Mouse (Mus musculus): ENCODE results near the gene Cyth3. TPM values are rescaled to one million over a fixed set of nuclear protein-coding genes. Genes with fewer than 3 reads are reported as not detected.

Cyth3 gene
- polyA plus RNA-seq, 1 experiment: 12.3 TPM

GRCm38 (mm10) chr5:143639329-143639728 lies 17.1 kb downstream of the Cyth3 start:
- WGBS: 90% methylated on average over 4 of the region's 4 CpGs
- Histone ChIP-seq H3K27me3 (ENCODE audit: control insufficient read depth, insufficient read depth, low read length) (no peaks in the 10 kb centered on the region), H3K4me3 (ENCODE audit: extremely low read depth, insufficient read depth, insufficient read length) (no peak overlapping the region), H3K4me1 (ENCODE audit: control insufficient read depth, insufficient read depth, insufficient read length) (no peaks in the 10 kb centered on the region; the same call in 1 of the 2 replicates), H3K27ac (ENCODE audit: insufficient read depth, low read length) (no peak overlapping the region), H3K36me3 (ENCODE audit: control insufficient read depth, insufficient read depth, low read length) (no peaks in the 10 kb centered on the region)
- TF ChIP-seq POLR2A (IDR thresholded peaks at IDR 0.05; ENCODE audit: low read depth, low read length) (no peak), CTCF (IDR thresholded peaks at IDR 0.05; ENCODE audit: extremely low read depth, insufficient read depth, insufficient read length, insufficient replicate concordance) (no peak)
- DNase-seq (ENCODE audit: low read depth in 1 of 2, low spot score in 2 of 2): no peak

DNA sequence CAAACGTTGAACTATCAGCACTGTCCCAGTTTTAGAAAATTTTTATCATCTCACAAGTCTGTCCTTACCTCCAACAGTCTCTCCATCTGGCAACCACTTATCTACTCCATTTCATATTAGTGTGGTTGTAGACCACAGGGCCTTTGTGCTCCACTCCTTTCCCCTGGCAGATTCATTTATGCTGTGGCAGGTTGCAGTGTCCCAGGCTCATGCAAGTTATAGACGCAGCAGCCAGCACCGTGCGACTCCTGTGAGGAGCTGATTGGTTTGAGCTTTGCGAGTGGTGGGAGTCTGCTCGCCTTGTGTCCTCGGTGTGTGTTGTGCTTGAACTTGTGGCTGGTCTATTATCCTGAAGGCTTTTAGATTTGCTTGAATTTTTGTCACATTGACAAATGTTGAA lies 17.6 kb downstream of the Cyth3 start:
- H3K4me3 ChIP-seq (ENCODE audit: extremely low read depth, insufficient read depth, insufficient read length): no peak overlapping the region
- TF ChIP-seq POLR2A (IDR thresholded peaks at IDR 0.05; ENCODE audit: low read depth, low read length): no peak
- no peak for TF ChIP-seq CTCF (IDR thresholded peaks at IDR 0.05; ENCODE audit: extremely low read depth, insufficient read depth, insufficient read length, insufficient replicate concordance)
- no peak for DNase-seq (ENCODE audit: low read depth in 1 of 2, low spot score in 2 of 2)
- no peaks in the 10 kb centered on the region for H3K36me3 ChIP-seq (ENCODE audit: control insufficient read depth, insufficient read depth, low read length)
- H3K27ac ChIP-seq (ENCODE audit: insufficient read depth, low read length): no peak overlapping the region
- no peaks in the 10 kb centered on the region for H3K27me3 ChIP-seq (ENCODE audit: control insufficient read depth, insufficient read depth, low read length)
- no peaks in the 10 kb centered on the region; the same call in 1 of the 2 replicates for H3K4me1 ChIP-seq (ENCODE audit: control insufficient read depth, insufficient read depth, insufficient read length)
- WGBS: 76% methylated on average over 7 of the region's 7 CpGs

GRCm38 (mm10) chr5:143641503-143641902 lies 19.3 kb downstream of the Cyth3 start:
- TF ChIP-seq POLR2A (IDR thresholded peaks at IDR 0.05; ENCODE audit: low read depth, low read length) (no peak), CTCF (IDR thresholded peaks at IDR 0.05; ENCODE audit: extremely low read depth, insufficient read depth, insufficient read length, insufficient replicate concordance) (no peak)

GRCm38 (mm10) chr5:143642262-143642831 lies 20.1 kb downstream of the Cyth3 start:
- no peak for DNase-seq (ENCODE audit: low read depth in 1 of 2, low spot score in 2 of 2)
- H3K27me3 ChIP-seq (ENCODE audit: control insufficient read depth, insufficient read depth, low read length): no peaks in the 10 kb centered on the region
- H3K27ac ChIP-seq (ENCODE audit: insufficient read depth, low read length): no peak overlapping the region
- WGBS: 83% methylated on average over 4 of the region's 4 CpGs
- H3K4me3 ChIP-seq (ENCODE audit: extremely low read depth, insufficient read depth, insufficient read length): no peak overlapping the region
- no peaks in the 10 kb centered on the region; the same call in 1 of the 2 replicates for H3K4me1 ChIP-seq (ENCODE audit: control insufficient read depth, insufficient read depth, insufficient read length)
- H3K36me3 ChIP-seq (ENCODE audit: control insufficient read depth, insufficient read depth, low read length): no peaks in the 10 kb centered on the region
- TF ChIP-seq POLR2A (IDR thresholded peaks at IDR 0.05; ENCODE audit: low read depth, low read length): no peak
- no peak for TF ChIP-seq CTCF (IDR thresholded peaks at IDR 0.05; ENCODE audit: extremely low read depth, insufficient read depth, insufficient read length, insufficient replicate concordance)

More at GRCm38 (mm10) chr5:143641503-143641902, 19.3 kb downstream of the Cyth3 start:
- no peak overlapping the region for H3K4me3 ChIP-seq (ENCODE audit: extremely low read depth, insufficient read depth, insufficient read length)
- 90% methylated on average over 3 of the region's 3 CpGs for WGBS
- H3K27ac ChIP-seq (ENCODE audit: insufficient read depth, low read length): no peak overlapping the region
- no peak for DNase-seq (ENCODE audit: low read depth in 1 of 2, low spot score in 2 of 2)
- H3K27me3 ChIP-seq (ENCODE audit: control insufficient read depth, insufficient read depth, low read length): no peaks in the 10 kb centered on the region
- no peaks in the 10 kb centered on the region for H3K36me3 ChIP-seq (ENCODE audit: control insufficient read depth, insufficient read depth, low read length)
- no peaks in the 10 kb centered on the region; the same call in 1 of the 2 replicates for H3K4me1 ChIP-seq (ENCODE audit: control insufficient read depth, insufficient read depth, insufficient read length)

DNA sequence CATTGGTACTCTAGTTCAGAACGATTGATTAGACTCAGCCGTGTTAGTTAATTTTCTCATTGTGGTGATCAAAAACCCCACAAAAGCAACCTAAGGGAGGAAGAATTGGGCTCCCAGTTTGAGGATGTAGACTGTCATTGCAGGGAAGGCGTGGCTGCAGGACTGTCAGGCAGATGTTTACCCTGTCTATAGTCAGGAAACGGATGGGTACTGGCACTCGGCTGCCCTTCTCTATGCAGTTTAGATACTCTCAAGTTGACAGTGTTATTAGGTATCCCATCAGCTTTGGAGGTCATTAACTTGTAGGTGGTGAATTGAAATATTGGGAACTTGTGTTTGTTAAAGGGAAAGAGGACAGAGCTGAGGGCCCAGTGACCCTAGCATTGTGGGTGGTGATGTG lies 23.7 kb downstream of the Cyth3 start:
- H3K4me3 ChIP-seq (ENCODE audit: extremely low read depth, insufficient read depth, insufficient read length): no peak overlapping the region
- no peaks in the 10 kb centered on the region for H3K27me3 ChIP-seq (ENCODE audit: control insufficient read depth, insufficient read depth, low read length)
- H3K4me1 ChIP-seq (ENCODE audit: control insufficient read depth, insufficient read depth, insufficient read length): no peaks in the 10 kb centered on the region; the same call in 1 of the 2 replicates
- DNase-seq (ENCODE audit: low read depth in 1 of 2, low spot score in 2 of 2): no peak
- TF ChIP-seq POLR2A (IDR thresholded peaks at IDR 0.05; ENCODE audit: low read depth, low read length) (no peak), CTCF (IDR thresholded peaks at IDR 0.05; ENCODE audit: extremely low read depth, insufficient read depth, insufficient read length, insufficient replicate concordance) (no peak)
- H3K36me3 ChIP-seq (ENCODE audit: control insufficient read depth, insufficient read depth, low read length): no peaks in the 10 kb centered on the region
- WGBS: 55% methylated on average over 5 of the region's 5 CpGs
- H3K27ac ChIP-seq (ENCODE audit: insufficient read depth, low read length): no peak overlapping the region

GRCm38 (mm10) chr5:143647412-143647811 lies 25.2 kb downstream of the Cyth3 start:
- Histone ChIP-seq H3K4me1 (ENCODE audit: control insufficient read depth, insufficient read depth, insufficient read length) (no peaks in the 10 kb centered on the region; the same call in 1 of the 2 replicates), H3K27ac (ENCODE audit: insufficient read depth, low read length) (no peak overlapping the region)

DNA sequence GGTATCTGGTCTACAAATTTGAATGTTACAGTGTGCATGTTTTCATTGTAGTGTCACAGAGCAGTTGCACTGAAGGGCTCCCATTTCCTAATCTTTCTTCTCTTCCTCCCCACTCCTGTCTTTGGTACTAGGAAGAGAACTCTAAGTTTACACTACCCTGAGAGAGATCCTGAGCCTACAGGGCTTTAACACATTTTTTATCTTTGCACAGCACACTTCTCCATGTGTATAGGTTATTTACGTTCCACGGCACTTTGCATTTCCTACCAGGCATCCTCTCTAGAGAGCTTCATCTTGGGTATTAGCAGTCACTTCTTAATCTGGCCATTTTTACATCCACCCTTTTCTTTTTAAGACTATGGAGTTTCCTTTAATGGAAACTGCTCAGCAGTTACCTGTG lies 25.8 kb downstream of the Cyth3 start:
- Histone ChIP-seq H3K27ac (ENCODE audit: insufficient read depth, low read length) (no peak overlapping the region), H3K27me3 (ENCODE audit: control insufficient read depth, insufficient read depth, low read length) (no peaks in the 10 kb centered on the region), H3K4me1 (ENCODE audit: control insufficient read depth, insufficient read depth, insufficient read length) (no peaks in the 10 kb centered on the region; the same call in 1 of the 2 replicates), H3K36me3 (ENCODE audit: control insufficient read depth, insufficient read depth, low read length) (no peaks in the 10 kb centered on the region), H3K4me3 (ENCODE audit: extremely low read depth, insufficient read depth, insufficient read length) (no peak overlapping the region)
- DNase-seq (ENCODE audit: low read depth in 1 of 2, low spot score in 2 of 2): no peak
- WGBS: 80% methylated on average over 2 of the region's 2 CpGs
- no peak for TF ChIP-seq CTCF (IDR thresholded peaks at IDR 0.05; ENCODE audit: extremely low read depth, insufficient read depth, insufficient read length, insufficient replicate concordance)
- no peak for TF ChIP-seq POLR2A (IDR thresholded peaks at IDR 0.05; ENCODE audit: low read depth, low read length)

More at GRCm38 (mm10) chr5:143647412-143647811, 25.2 kb downstream of the Cyth3 start:
- TF ChIP-seq CTCF (IDR thresholded peaks at IDR 0.05; ENCODE audit: extremely low read depth, insufficient read depth, insufficient read length, insufficient replicate concordance) (no peak), POLR2A (IDR thresholded peaks at IDR 0.05; ENCODE audit: low read depth, low read length) (no peak)
- Histone ChIP-seq H3K27me3 (ENCODE audit: control insufficient read depth, insufficient read depth, low read length) (no peaks in the 10 kb centered on the region), H3K36me3 (ENCODE audit: control insufficient read depth, insufficient read depth, low read length) (no peaks in the 10 kb centered on the region), H3K4me3 (ENCODE audit: extremely low read depth, insufficient read depth, insufficient read length) (no peak overlapping the region)
- WGBS: 80% methylated on average over 2 of the region's 2 CpGs
- DNase-seq (ENCODE audit: low read depth in 1 of 2, low spot score in 2 of 2): no peak

Data from spleen, adult 2 months (tissue).